Mouse (Mus musculus): ENCODE data around the gene Hes7.
A peak's percentile ranks its signal among the peaks of the same experiment; 100 is the strongest.

Hes7 gene

GRCm38 (mm10) chr11:69101604-69102402 lies 18.4 kb upstream of the Hes7 start:
- no peak for ATAC-seq (ENCODE audit: low TSS enrichment)

- ATAC-seq (ENCODE audit: low TSS enrichment), result no peak
Measured at GRCm38 (mm10) chr11:69102403-69102725, 17.8 kb upstream of the Hes7 start.

GRCm38 (mm10) chr11:69103121-69103520 lies 17.1 kb upstream of the Hes7 start:
- no peak for ATAC-seq (ENCODE audit: low TSS enrichment)

GRCm38 (mm10) chr11:69103531-69104435 lies 16.4 kb upstream of the Hes7 start:
- no peak for ATAC-seq (ENCODE audit: low TSS enrichment)

- ATAC-seq (ENCODE audit: low TSS enrichment), result no peak
Measured at GRCm38 (mm10) chr11:69104487-69104886, 15.7 kb upstream of the Hes7 start.

- no peak for ATAC-seq (ENCODE audit: low TSS enrichment)
Measured at GRCm38 (mm10) chr11:69105227-69105626, 15.0 kb upstream of the Hes7 start.

- no peak for ATAC-seq (ENCODE audit: low TSS enrichment)
Measured at GRCm38 (mm10) chr11:69105796-69106195, 14.4 kb upstream of the Hes7 start.

GRCm38 (mm10) chr11:69106299-69106698 lies 13.9 kb upstream of the Hes7 start:
- ATAC-seq (ENCODE audit: low TSS enrichment), result no peak

GRCm38 (mm10) chr11:69106842-69107241 lies 13.4 kb upstream of the Hes7 start:
- ATAC-seq (ENCODE audit: low TSS enrichment), result no peak

- ATAC-seq (ENCODE audit: low TSS enrichment), result no peak
Measured at GRCm38 (mm10) chr11:69107676-69108075, 12.5 kb upstream of the Hes7 start.

- no peak for ATAC-seq (ENCODE audit: low TSS enrichment)
Measured at GRCm38 (mm10) chr11:69108223-69108622, 12.0 kb upstream of the Hes7 start.

- ATAC-seq (ENCODE audit: low TSS enrichment), result no peak
Measured at GRCm38 (mm10) chr11:69109032-69109900, 10.9 kb upstream of the Hes7 start.

GRCm38 (mm10) chr11:69110319-69111046 lies 9.7 kb upstream of the Hes7 start:
- 0 out of 2 replicates have a peak, but pooled peaks have one; percentile 4 for ATAC-seq (ENCODE audit: low TSS enrichment)

GRCm38 (mm10) chr11:69111051-69111810 lies 9.0 kb upstream of the Hes7 start:
- ATAC-seq (ENCODE audit: low TSS enrichment), result no peak; the same call in 1 of the 2 replicates

- ATAC-seq (ENCODE audit: low TSS enrichment), result peak; percentile 78
Measured at GRCm38 (mm10) chr11:69111865-69112264, 8.3 kb upstream of the Hes7 start.

GRCm38 (mm10) chr11:69114018-69114417 lies 6.2 kb upstream of the Hes7 start:
- ATAC-seq (ENCODE audit: low TSS enrichment), result no peak

- no peak for ATAC-seq (ENCODE audit: low TSS enrichment)
Measured at GRCm38 (mm10) chr11:69114621-69115020, 5.6 kb upstream of the Hes7 start.

GRCm38 (mm10) chr11:69116843-69117242 lies 3.4 kb upstream of the Hes7 start:
- ATAC-seq (ENCODE audit: low TSS enrichment), result no peak

GRCm38 (mm10) chr11:69117737-69118695 lies 2.2 kb upstream of the Hes7 start:
- ATAC-seq (ENCODE audit: low TSS enrichment), result peak; percentile 29
